Mouse (Mus musculus) kidney, postnatal 25 days (tissue): ENCODE results near the gene Rab3ip.

Experiments
- DNase-seq, 2 experiments: peaks; one replicate each; pipeline ENCODE4 v3.0.0; 2021; ENCODE audit warnings: mixed read lengths in 2 of 2

The Rab3ip gene

DNA sequence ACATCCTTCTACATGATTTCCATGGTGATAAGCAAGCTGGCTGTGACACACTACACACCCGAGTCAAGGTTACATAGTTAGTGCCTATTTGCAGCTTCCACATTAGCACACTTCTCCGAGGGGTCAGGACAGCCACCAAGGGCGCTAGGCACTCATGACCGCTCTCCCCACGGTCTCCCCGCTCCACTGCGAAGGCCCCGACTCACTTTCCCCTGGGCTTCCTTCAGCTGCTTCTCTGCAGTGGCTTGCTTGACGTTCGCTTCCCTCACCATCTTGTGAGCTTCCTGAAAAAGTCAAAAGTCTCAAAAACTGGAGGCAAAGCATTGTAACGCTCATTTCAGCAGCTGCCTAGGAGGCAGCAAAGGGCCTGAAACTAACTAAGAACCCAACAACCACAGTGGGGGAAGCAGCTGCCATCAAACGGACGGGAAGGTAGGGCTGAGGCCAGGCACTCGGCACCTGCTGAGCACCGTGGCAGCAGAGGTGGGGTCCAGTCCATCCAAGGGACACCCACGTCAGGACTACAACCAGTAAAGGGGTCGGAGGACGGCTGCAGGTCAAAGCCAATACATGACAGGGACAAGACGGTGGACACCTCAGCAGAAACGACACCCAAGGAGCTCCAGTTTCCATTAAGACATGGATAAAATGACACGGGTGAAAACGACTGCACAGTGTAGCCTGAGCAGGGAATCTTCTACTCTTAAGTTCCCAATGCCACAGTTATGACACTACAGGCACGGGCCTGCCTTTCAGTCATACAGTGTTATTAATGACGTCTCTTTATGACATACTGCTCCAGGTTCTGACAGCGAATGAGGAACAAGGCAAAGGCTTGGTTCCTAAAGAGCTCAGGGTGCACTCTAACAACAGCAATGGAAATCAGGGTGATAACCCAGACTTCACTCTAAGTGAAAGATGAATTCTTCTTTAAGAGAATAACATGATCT lies 30.9 kb downstream of the Rab3ip start:
- DNase-seq, result no peak

DNA sequence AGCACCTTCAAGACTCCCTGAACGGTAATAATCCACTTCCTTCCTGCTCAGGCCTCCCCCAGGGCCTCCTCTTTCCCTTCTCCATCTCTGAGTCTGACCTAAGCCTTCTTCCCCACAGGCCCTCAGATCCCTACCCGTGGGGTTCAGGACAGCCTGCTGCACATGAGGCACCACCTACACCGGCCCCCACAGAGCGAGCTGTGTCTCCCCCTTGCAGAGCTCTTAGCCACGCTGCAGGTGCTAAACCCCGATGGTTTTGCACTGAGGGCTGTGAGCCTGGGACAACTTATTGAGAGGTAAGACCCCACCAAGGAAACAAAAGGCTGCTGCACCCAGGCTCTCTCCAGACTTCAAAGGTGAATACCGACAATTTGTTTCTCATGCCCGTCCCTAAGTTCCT lies 34.0 kb downstream of the Rab3ip start:
- no peak for DNase-seq

DNA sequence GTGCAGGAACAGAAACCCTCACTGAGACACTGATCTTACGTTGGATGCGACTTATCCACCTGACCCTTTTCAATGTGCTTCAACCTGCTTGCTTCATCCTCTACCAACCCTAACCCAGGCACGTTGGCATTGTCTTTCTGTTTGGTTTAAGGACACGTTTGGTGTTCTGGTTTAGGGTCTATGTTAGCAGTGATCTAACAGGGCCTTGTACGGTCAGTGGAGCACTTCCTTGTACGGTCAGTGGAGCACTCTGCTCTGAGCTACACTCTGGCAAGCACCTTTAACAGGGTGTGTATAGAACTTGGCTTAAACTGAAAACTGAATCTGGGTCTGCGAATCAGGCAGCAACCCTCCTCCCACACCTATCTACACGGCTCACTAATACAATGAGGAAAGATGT lies 35.3 kb downstream of the Rab3ip start:
- no peak for DNase-seq

DNA sequence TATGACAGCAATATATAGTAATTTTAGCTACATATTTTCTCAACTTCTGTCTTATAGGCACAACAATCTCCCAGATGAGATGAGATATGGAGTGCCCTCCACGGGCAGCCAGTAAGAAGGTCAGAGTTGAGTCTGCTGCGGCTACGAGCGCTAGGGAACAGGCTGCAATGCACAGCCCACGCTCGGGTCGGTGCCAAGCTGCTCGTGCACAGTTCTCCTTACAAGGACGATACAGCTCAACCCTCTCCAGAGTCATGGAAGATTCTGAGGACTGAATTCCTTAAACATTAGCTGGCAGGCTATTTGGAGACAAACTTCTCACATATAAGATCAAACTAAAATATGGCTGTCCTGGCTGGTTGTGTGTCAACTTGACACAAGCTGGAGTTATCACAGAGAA lies 36.0 kb downstream of the Rab3ip start:
- DNase-seq, result no peak

DNA sequence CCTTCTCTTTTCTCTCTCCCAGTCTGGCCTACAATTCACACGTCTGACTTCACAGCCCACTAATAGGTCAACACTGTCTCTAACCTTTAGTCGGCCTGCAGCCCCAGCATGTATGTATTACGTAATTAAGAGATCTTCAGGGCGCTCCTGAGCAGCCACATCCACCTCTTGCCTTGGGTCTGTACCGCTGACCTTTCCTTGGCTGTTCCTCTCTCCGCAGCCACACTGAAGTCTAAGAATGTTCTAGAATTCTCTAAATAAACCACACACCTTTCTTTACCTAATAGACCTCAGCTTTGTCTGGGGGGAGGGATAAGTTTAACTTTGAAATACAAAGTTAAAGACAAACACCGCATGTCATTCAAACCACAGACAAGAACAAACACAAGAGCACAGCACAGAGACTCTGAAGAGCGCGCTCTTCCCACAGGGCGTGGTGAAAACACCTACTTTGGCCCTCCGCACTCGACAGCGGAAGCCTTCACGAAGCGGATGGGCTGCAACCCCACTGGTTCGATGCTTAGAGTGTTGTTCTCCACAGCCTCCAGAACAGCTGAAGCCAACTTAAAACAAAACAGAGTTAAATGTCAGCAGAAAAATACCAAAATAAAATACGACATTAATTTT lies 36.8 kb downstream of the Rab3ip start:
- DNase-seq, result no peak

DNA sequence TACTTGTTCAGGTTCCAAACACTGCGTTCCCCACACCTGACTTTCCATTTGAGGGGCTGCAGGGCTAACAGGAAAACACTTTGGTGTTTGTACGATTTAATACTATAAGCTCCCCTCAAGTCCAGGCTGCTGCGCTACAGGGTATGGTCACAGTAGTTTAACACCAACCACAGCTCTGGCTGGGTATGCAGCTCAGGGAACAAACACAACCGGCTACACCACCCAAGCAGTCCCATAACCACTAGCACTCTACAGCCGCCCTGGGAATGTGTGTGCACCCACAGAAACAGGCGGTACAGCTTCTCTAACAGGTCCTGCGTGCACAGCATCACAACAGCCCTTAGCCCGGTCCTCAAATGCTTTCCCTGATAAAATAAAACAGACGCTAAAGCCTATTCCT lies 37.7 kb downstream of the Rab3ip start:
- DNase-seq, result no peak

DNA sequence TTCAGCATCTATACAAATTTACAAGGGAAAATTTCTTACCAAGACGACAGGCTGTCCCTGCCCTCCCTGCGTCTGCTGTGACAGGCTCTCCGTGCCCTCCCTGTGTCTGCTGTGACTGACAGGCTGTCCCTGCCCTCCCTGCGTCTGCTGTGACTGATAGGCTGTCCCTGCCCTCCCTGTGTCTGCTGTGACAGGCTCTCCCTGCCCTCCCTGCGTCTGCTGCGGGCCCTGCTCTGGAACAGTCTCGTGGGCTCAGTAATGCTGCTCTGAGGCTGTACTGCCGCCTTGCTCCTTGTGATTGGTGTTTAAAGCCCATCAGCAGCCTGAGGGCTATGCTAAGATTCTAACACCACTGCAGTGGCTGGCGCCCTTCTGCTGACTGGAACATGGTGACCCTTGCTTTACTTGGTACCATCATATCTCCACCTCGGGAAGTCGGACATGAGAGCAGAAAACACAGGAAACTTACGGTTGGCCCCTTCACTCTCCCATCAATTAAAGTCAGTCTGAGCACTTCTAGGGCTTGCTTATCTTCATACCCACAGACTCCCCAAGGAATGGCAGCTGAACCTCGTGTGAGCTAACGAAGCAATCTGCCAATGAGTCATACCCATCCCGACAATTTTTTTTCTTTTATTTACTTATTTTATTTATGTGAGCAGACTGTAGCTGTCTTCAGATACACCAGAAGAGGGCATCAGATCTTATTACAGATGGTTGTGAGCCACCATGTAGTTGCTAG lies 41.5 kb downstream of the Rab3ip start:
- no peak for DNase-seq

DNA sequence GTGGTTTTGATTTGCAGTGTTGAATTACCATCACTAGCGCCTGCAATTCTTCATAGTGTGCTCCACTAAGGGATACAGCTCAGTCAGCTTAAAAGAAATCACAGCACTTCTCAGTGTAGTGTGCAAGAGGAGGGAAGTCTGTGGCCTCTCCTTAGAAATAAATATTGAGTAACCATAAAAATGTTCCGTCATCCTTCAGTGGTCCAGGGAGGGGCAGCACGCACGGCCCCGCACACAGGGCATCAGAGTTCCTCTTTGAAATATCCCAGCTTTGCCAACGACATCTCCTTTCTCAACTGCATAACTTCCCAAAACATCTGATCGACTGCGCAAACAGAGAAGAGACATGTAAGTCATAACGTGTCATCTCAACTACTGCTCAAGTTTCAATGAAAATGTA lies 43.8 kb downstream of the Rab3ip start:
- DNase-seq, result no peak

DNA sequence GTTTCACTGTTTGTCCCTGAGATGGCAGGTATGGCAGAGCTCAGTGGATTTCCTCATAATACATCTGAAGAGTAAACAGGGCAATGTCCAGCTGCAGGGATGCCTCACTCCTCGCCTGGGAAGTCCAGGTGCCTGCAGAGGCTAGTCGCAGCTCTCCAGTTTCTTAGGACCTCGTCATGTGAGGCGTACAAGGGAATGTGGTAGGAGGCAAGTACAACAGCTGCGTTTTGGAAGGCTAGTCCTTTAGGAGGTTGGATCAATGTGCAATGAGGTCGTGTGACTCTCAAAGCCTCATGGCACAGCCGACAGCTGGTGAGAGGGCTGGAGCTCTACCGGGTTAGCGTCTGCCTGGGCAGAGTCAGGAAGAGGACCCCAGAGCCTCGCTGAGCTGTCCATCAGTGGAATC lies 46.1 kb downstream of the Rab3ip start:
- DNase-seq, result no peak

DNA sequence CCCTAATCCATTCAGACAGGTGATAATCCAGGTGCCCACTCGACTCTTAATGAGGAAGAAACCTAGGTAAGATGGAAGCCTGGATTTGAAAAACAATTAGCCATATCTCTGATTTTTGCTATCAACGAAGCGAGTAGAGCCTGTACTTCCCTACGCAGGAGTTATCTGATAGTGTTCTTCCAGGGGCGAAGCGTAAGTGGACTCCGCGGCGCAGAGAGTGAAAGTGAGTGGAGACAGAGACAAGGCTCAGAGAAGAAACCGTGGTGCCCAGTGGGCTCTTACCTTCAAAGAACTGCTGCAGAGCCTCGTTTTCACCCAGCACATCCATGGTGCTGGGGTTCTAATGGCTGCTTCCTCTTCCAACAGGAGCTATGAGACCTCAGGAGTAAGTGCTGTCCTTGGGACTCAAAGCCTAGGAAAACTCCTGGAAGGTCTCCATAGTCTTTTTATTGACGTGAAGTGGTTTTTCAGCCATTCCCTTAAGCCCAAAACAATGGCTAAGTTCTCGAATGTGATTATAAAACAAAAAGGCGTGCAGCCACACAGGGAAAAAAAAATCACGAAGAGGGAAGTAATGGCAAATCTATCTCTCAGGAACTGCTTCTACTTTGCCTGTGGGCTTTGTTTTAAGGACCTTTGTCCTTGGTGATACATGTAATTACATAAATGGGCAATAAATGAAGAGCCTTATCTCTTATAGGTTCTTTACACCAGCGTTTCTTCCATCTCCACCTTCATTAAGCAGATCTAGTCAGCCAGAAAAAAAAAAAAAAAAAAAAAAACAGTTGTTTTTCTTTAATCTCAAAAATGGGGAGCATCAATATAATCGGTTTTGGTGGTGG lies 54.0 kb downstream of the Rab3ip start, which contains the start of gene Myrfl:
TSS of gene Myrfl (minus strand) at position 584 of the 842 bp plus-strand sequence.
- DNase-seq, result no peak

DNA sequence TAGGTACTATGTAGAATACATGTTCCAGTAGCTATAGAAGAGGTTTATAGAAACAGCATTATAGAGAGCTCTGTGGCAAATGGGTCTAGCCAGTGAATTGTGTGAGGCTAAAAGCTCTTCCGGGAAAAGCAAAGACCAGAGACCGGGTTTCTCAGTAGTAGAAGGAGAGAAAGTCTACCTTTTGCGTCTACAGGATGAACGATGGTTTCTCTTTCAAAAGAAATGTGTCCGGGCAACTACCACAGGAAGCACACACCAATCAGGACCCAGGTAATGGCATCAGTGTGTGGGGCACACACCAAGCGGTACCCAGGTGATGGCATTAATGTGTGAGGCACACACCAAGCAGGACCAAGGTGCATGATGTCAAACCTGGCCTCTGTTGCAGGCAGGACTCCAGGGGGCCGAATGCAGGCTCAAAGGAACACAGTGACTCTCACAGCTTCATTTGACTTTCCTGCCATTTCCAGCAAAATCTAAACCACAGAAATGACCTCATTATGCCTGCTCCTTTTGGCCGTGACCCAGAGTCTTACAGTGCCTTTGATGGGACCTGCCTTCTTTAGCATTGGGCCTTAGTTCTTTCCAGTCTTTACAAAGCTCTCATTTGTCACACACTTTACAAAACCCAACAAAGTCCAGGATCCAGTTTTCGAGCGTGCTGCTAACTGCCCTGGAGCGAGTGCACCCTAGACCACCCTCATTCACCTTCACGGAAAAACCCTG lies 55.3 kb downstream of the Rab3ip start:
- DNase-seq, result no peak

DNA sequence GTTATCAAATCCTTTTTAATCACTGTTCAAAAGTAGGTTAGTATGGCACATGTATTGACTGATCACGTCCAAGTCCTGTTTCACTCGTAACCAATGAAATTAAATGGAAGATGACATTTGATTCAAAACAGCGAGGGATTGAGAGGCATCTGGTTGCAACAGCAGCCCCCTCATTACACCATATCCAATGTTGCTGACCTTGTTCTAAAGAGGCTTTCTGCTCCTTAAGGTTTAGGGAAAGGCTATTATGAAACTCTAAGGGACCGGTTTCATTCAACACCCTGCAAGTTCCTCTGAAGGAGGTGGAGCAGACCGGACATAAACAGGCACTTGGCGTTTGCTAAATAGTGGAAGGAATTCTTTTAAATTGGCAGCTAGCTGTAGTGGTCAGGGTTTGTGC lies 56.0 kb downstream of the Rab3ip start:
- DNase-seq, result no peak

DNA sequence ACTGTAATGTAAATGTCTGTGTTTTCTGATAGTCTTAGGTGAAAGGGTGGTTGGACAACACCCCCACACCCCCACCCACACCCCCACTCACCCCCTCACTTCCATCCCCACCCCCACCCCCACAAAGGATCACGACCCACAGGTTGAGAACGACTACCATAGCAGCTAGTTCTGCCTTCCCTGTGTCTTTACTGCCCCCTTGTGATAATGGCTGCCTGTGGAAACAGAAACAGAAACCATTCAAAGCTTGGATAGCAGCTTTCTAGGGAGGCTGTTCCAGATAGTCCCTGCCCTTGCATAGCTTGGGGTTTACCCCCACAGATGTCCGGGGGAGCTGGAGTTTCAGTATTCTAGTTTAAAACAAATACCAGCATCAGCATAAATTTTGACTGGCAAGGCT lies 56.8 kb downstream of the Rab3ip start:
- peak in 1 of 2 experiments; percentile 38 for DNase-seq

DNA sequence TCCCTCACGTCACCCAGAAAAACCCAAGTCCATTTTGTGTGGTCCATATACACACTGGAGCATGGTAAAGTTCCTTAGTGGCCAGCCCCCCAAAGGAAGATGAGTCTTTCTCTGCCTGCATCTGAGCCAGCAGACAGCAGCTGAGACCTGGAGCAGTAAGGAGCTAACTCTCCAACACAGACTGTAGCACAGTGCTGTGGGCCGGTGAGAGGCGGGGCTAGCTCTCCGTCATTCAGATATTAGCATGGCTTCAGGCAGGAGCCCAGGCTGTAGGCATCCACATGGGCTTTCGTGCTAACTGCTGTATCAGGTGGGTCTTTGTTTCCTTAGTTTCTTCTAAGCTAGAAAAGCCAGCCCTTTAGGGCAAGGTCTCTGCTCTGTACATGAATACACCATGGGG lies 60.0 kb downstream of the Rab3ip start:
- no peak for DNase-seq

DNA sequence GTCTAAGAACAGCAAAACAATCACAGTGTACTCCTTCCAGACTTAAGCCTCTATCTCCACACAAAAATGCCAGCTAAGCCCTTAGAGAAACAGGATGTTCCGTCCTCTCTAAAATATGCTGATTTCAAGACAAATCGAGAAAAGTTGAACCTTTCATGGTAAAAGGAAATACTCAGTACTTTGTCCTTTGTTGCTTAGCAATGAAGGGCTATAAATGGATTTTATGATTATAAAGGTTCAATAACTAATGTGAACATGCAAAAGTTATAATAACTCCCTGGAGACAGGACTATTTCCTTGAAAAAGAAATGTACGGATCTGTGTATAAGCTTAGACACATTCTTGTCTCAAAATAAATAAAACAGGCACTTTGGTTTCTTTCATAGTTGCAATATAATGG lies 66.0 kb downstream of the Rab3ip start:
- no peak for DNase-seq

DNA sequence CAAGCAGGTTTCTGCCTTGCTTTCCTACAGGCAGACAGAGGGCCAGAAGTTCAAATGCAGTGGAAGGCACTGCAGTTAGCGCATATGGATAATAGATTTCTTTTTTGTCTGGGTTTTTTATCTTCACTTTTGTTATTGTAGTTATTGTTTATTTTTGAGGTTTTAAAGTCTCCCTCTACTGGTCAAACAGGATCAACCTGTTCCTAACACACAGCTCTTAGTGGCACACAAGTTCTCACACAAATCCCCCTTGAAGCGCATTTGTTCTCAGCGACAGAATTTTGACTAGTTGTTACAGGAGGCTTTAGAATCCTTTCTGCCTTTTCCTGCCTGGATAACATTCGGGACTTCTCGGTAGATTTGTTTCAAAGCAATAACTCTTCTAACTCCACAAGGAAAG lies 67.0 kb downstream of the Rab3ip start:
- no peak for DNase-seq

DNA sequence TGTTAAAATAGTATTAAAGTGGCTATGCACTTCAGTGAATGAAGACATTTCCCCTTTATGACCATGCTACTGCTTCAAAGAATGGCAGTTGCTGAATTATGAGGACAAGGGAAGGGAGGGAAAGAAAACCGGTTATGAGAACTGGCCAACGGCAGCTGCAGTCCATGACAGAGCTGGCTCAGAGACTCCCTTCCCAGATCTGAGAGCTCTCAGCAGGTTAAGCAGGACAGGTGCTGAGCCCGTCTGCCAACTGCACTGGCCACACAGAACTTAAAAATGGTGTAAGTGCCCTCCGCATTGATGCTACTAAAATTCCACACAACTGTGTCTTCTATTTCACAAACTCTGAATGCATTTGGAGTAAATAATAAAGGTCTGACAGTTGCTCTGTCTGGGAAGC lies 73.1 kb downstream of the Rab3ip start:
- DNase-seq, result no peak

DNA sequence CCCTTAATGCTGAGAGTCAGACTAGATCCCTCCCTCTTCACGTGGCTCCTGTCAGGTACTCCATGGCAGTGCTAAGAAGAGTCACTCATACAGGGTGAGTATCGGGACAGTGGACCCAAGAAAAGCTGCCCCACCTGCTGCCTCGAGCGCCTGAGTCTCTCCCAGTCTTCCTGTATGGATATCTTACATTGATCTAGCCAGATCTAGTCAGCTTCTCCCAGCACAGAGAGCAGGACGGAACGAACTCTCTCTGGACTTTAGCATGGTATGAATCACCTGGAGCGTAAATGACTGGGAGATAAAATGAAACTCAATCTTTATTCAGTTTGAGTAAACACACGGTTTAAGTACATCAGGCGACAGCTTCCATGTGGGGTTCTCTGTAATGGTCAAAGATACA lies 76.1 kb downstream of the Rab3ip start:
- no peak for DNase-seq

DNA sequence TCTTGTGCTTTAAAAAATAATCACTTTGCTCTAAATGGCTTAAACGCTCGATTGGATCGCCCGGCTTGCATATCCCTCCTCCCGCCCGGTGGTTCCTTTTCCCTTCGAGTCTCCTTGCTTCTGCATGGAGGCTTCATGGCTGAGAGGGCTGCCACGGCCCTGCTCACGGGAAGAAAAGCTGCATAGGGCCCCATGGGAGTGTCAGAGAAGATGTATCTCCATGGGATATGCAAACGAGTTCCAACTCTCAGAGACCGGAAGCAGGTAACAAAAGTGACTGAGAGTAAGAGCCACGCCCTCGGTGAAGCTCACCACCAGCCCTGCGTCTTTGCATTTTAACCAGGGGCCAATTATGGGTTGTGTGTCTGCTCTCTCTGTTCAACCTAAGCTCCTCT lies 78.6 kb downstream of the Rab3ip start:
- DNase-seq, result no peak

DNA sequence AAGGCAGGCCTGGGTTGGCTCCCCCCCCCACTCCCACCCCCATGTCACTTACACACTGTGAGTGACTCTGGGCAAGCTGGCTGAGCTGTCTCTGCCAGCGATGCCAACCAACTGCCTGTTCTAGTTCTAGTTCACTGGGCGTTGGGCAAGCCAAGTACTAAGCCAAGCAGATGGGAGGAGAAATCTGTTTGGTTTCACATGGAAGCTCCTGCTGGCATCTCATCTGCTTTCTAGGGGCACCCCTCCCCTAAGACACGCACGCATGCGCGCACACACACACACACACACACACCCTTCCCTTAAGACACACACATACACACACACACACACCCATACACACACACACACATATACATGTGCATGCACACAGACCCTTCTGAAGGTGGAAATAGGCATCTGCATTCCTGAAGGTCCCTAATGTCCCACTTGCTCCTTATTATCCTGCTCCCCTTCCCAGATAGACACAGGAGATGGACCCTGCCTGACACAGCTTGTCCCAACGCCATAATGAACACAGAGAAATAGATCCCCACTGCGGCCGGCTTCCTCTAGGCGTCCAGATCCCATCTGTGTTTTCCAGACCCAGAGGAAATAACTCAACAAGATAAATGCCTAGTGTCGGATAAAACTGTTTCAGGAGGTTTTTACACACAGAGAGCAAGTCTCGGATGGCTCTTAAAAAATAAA lies 79.1 kb downstream of the Rab3ip start:
- no peak for DNase-seq

DNA sequence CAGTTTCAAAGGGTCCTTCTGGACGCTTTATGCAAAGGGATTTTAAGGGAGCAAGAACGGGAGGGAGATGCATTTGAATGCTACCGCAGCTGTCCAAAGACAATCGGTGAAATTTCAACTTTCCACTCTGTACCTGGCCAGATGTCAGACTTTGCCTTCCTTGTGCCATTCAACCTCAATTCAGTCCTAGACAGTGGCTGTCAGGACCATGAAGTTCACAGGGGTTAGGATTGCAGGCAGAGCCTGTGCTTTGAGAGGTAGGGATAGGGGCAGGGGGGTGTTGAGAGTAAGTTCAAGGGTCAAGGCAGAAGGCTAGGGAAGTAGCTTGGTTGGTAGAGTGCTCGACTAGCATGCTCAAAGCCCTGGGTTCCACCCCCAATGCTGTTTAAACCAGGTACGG lies 79.8 kb downstream of the Rab3ip start:
- DNase-seq, result no peak
